Mouse (Mus musculus): Measurements from ENCODE around the gene Acap1. TPM values are rescaled to one million over a fixed set of nuclear protein-coding genes. Genes with fewer than 3 reads are reported as not detected.
"Not testable (repeated sequence)": the region's sequence is repeated elsewhere in the genome, so short reads cannot be mapped to it uniquely, and the experiment has no call there.

The Acap1 gene
- polyA plus RNA-seq, 1 experiment: 142 TPM

GRCm38 (mm10) chr11:69872451-69872850 is 22.9 kb downstream of the Acap1 start:
- Histone ChIP-seq H3K4me1 (ENCODE audit: control insufficient read depth, insufficient read depth, insufficient read length) (no peaks in the 10 kb centered on the region), H3K4me3 (ENCODE audit: extremely low read depth, insufficient read depth, insufficient read length) (no peak overlapping the region)
- WGBS: 84% methylated on average over 4 of the region's 4 CpGs

GRCm38 (mm10) chr11:69871822-69872221 is 23.5 kb downstream of the Acap1 start:
- no peak overlapping the region for H3K27ac ChIP-seq (ENCODE audit: insufficient read depth, low read length)
- DNase-seq (ENCODE audit: low read depth in 1 of 2, low spot score in 2 of 2): no peak
- H3K4me1 ChIP-seq (ENCODE audit: control insufficient read depth, insufficient read depth, insufficient read length): no peaks in the 10 kb centered on the region
- TF ChIP-seq POLR2A (IDR thresholded peaks at IDR 0.05; ENCODE audit: low read depth, low read length): no peak
- TF ChIP-seq CTCF (IDR thresholded peaks at IDR 0.05; ENCODE audit: extremely low read depth, insufficient read depth, insufficient read length, insufficient replicate concordance): no peak
- no peaks in the 10 kb centered on the region for H3K36me3 ChIP-seq (ENCODE audit: control insufficient read depth, insufficient read depth, low read length)
- H3K27me3 ChIP-seq (ENCODE audit: control insufficient read depth, insufficient read depth, low read length): no peaks in the 10 kb centered on the region
- WGBS: 86% methylated on average over 7 of the region's 7 CpGs
- no peak overlapping the region for H3K4me3 ChIP-seq (ENCODE audit: extremely low read depth, insufficient read depth, insufficient read length)

More at GRCm38 (mm10) chr11:69872451-69872850, 22.9 kb downstream of the Acap1 start:
- Histone ChIP-seq H3K27ac (ENCODE audit: insufficient read depth, low read length) (no peak overlapping the region), H3K27me3 (ENCODE audit: control insufficient read depth, insufficient read depth, low read length) (no peaks in the 10 kb centered on the region), H3K36me3 (ENCODE audit: control insufficient read depth, insufficient read depth, low read length) (no peaks in the 10 kb centered on the region)
- no peak for DNase-seq (ENCODE audit: low read depth in 1 of 2, low spot score in 2 of 2)
- no peak for TF ChIP-seq POLR2A (IDR thresholded peaks at IDR 0.05; ENCODE audit: low read depth, low read length)

GRCm38 (mm10) chr11:69870289-69871069 is 24.9 kb downstream of the Acap1 start:
- Histone ChIP-seq H3K27ac (ENCODE audit: insufficient read depth, low read length) (no peak overlapping the region), H3K4me1 (ENCODE audit: control insufficient read depth, insufficient read depth, insufficient read length) (no peaks in the 10 kb centered on the region), H3K36me3 (ENCODE audit: control insufficient read depth, insufficient read depth, low read length) (no peaks in the 10 kb centered on the region), H3K27me3 (ENCODE audit: control insufficient read depth, insufficient read depth, low read length) (no peaks in the 10 kb centered on the region), H3K4me3 (ENCODE audit: extremely low read depth, insufficient read depth, insufficient read length) (no peak overlapping the region)
- TF ChIP-seq CTCF (IDR thresholded peaks at IDR 0.05; ENCODE audit: extremely low read depth, insufficient read depth, insufficient read length, insufficient replicate concordance) (no peak), POLR2A (IDR thresholded peaks at IDR 0.05; ENCODE audit: low read depth, low read length) (no peak)
- DNase-seq (ENCODE audit: low read depth in 1 of 2, low spot score in 2 of 2): no peak
- 93% methylated on average over 2 of the region's 2 CpGs for WGBS

GRCm38 (mm10) chr11:69867335-69867734 is 28.0 kb downstream of the Acap1 start:
- Histone ChIP-seq H3K27me3 (ENCODE audit: control insufficient read depth, insufficient read depth, low read length) (no peaks in the 10 kb centered on the region), H3K27ac (ENCODE audit: insufficient read depth, low read length) (no peak overlapping the region), H3K4me3 (ENCODE audit: extremely low read depth, insufficient read depth, insufficient read length) (no peak overlapping the region), H3K4me1 (ENCODE audit: control insufficient read depth, insufficient read depth, insufficient read length) (no peaks in the 10 kb centered on the region), H3K36me3 (ENCODE audit: control insufficient read depth, insufficient read depth, low read length) (no peaks in the 10 kb centered on the region)
- 82% methylated on average over 9 of the region's 9 CpGs for WGBS
- DNase-seq (ENCODE audit: low read depth in 1 of 2, low spot score in 2 of 2): no peak
- TF ChIP-seq CTCF (IDR thresholded peaks at IDR 0.05; ENCODE audit: extremely low read depth, insufficient read depth, insufficient read length, insufficient replicate concordance) (no peak), POLR2A (IDR thresholded peaks at IDR 0.05; ENCODE audit: low read depth, low read length) (no peak)

GRCm38 (mm10) chr11:69865561-69865960 is 29.8 kb downstream of the Acap1 start:
- Histone ChIP-seq H3K27ac (ENCODE audit: insufficient read depth, low read length) (no peak overlapping the region), H3K36me3 (ENCODE audit: control insufficient read depth, insufficient read depth, low read length) (no peaks in the 10 kb centered on the region), H3K4me3 (ENCODE audit: extremely low read depth, insufficient read depth, insufficient read length) (no peak overlapping the region), H3K4me1 (ENCODE audit: control insufficient read depth, insufficient read depth, insufficient read length) (no peaks in the 10 kb centered on the region), H3K27me3 (ENCODE audit: control insufficient read depth, insufficient read depth, low read length) (no peaks in the 10 kb centered on the region)
- TF ChIP-seq CTCF (IDR thresholded peaks at IDR 0.05; ENCODE audit: extremely low read depth, insufficient read depth, insufficient read length, insufficient replicate concordance) (no peak), POLR2A (IDR thresholded peaks at IDR 0.05; ENCODE audit: low read depth, low read length) (no peak)
- no peak for DNase-seq (ENCODE audit: low read depth in 1 of 2, low spot score in 2 of 2)
- WGBS: 92% methylated on average over 9 of the region's 9 CpGs

- WGBS: 50% methylated on average over 8 of the region's 8 CpGs
- no peak for DNase-seq (ENCODE audit: low read depth in 1 of 2, low spot score in 2 of 2)
- no peak overlapping the region for H3K27ac ChIP-seq (ENCODE audit: insufficient read depth, low read length)
Observed at GRCm38 (mm10) chr11:69864138-69864860, 31.0 kb downstream of the Acap1 start.

GRCm38 (mm10) chr11:69863729-69864128 is 31.6 kb downstream of the Acap1 start:
- H3K27me3 ChIP-seq (ENCODE audit: control insufficient read depth, insufficient read depth, low read length); H3K27ac ChIP-seq (ENCODE audit: insufficient read depth, low read length); H3K4me3 ChIP-seq (ENCODE audit: extremely low read depth, insufficient read depth, insufficient read length); DNase-seq (ENCODE audit: low read depth in 1 of 2, low spot score in 2 of 2); H3K4me1 ChIP-seq (ENCODE audit: control insufficient read depth, insufficient read depth, insufficient read length); H3K36me3 ChIP-seq (ENCODE audit: control insufficient read depth, insufficient read depth, low read length): not testable (repeated sequence)
- 95% methylated on average over 3 of the region's 3 CpGs for WGBS

More at GRCm38 (mm10) chr11:69864138-69864860, 31.0 kb downstream of the Acap1 start:
- Histone ChIP-seq H3K4me3 (ENCODE audit: extremely low read depth, insufficient read depth, insufficient read length) (no peak overlapping the region), H3K36me3 (ENCODE audit: control insufficient read depth, insufficient read depth, low read length) (no peaks in the 10 kb centered on the region), H3K27me3 (ENCODE audit: control insufficient read depth, insufficient read depth, low read length) (no peaks in the 10 kb centered on the region), H3K4me1 (ENCODE audit: control insufficient read depth, insufficient read depth, insufficient read length) (no peaks in the 10 kb centered on the region)
- TF ChIP-seq CTCF (IDR thresholded peaks at IDR 0.05; ENCODE audit: extremely low read depth, insufficient read depth, insufficient read length, insufficient replicate concordance) (no peak), POLR2A (IDR thresholded peaks at IDR 0.05; ENCODE audit: low read depth, low read length) (no peak)

Measured in spleen, adult 2 months (tissue).